Mouse (Mus musculus): ENCODE measurements around the gene Gpr132.

The Gpr132 gene

DNA sequence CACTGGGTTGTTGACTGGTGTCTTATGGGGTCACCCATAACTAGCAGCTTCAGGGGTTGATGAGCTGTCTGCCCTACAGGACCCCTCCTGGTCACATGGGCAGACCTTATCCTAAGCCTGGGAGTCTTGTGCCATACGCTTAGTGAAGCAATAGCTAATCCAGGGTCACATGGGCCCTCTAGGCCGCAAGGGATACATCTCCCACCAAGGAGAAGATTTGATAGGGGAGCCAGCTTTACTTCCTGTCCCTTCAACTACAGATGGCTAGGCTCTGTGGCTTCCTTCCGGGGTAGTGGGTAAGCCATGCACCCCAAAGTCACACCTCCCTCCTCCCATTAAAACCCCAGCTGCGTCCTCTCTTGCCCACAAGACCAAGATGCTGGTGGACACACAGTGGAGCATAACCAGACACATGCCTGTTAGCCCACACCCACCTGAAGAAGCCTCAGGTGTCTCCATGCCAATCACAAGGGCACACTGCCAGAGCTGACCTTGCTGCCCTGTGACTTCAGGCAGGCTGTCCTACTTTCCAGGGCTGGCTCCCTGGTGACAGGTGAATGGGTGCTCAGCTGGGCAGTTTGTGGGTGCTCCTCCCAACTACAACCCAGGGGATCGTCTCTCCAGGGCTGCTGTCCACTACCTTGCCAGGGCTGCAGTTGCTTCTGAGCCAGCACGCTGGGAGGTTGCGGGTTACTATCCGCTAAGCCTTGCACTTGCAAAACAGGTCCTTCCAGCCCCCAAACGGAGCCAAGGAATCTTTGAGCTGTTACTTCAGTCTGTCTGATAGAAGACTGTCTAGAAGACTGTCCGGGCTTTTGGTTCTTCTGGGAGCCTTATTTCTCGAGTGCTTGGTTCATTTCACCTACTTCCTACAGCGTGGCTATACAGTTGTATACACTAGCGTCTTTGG, at the start of gene Gpr132:
Gpr132 (minus strand) TSS at position 51 of the 910 bp plus-strand sequence.
- DNase-seq, result peak in 1 of 2 experiments; percentile 36

DNA sequence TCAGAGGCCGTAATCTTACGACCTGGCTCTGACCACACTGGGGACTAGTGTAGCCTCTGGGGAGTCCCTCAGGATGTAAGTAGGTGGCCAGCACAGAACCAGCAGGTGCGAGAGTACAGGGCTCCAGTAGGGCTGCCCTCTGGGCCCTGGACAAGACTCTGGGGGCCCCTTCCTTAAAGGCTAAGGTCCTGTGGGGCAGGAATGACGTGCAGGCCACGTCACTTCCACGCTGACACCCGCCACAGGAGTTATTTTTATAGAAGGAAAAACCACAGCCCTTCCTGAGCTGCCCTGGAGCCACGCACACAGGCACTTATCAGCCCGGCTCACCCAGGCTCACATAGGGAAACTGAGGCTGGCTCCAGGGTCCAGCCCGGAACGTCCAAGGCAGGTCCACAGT, 49.5 kb upstream of the Gpr132 start:
- DNase-seq, result peak in 1 of 2 experiments; percentile 35

DNA sequence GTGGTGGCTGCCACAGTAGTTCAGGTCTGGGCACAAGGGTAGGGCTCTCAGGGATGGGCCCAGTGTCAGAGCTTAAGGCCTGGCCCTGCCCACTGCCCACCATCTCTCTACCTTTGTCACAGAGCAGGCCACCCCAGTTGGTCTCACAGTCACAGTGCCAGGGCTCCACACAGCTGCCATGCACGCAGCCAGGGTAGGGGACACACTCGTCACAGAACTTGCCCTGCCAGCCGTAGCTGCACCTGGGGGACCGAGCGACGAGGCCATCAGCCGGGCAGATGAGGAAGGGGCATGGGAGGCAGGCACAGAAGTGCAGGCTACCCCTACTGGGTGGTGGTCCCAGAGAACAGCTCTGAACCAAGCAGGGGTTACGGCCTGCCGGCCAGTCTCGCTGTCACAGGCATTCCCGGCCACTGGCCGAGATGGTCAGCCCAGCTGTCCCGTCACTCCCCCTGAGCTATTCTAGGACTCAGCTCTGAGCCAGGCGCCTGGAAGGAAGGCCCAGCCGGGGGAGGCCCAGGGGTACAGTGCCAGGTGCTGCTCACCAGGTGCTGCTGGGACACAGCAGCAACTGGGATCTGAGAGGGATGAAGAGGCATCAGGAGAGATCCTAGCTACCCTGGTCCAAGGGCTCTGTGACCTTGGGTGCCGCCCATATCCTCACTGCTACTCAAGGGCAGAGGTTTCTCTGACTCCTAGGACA, 48.8 kb upstream of the Gpr132 start:
- no peak for DNase-seq

DNA sequence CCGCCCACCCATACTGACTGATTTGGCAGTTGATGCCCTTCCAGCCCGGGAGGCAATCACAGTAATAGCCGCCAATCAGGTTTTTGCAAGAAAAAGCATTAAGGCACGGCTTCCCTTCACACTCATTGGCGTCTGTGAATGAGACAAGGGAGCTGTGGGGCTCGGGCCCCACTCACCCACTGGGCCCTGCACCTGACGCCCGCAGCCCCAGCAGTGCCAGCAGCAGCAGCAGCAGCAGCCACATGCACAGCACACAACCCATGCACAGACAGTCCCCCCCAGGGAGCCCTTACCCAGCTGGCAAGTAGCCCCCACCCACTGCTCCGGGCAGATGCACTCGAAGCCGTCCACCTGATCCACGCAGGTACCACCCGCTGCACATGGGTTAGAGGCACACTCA, 47.6 kb upstream of the Gpr132 start:
- no peak for DNase-seq

DNA sequence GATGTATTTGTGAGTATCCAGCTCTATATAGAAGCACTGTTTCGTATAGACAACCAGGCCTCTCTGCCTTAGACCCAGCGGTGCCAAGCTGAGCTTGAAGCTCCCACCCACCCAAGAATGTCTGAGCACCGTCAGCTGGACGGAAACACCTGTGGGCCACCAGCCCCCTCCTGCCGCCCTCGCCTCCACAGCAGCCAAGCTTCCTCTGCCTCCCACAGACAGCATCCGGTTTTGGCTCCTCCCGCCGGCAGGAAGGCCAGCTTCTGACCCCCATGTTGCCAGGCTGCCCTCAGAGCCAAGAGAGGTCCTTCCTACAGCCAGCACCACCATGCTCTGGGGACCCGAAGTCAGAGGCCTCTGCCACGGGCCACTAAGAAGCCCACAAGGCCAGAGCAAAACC, 46.5 kb upstream of the Gpr132 start:
- no peak for DNase-seq

DNA sequence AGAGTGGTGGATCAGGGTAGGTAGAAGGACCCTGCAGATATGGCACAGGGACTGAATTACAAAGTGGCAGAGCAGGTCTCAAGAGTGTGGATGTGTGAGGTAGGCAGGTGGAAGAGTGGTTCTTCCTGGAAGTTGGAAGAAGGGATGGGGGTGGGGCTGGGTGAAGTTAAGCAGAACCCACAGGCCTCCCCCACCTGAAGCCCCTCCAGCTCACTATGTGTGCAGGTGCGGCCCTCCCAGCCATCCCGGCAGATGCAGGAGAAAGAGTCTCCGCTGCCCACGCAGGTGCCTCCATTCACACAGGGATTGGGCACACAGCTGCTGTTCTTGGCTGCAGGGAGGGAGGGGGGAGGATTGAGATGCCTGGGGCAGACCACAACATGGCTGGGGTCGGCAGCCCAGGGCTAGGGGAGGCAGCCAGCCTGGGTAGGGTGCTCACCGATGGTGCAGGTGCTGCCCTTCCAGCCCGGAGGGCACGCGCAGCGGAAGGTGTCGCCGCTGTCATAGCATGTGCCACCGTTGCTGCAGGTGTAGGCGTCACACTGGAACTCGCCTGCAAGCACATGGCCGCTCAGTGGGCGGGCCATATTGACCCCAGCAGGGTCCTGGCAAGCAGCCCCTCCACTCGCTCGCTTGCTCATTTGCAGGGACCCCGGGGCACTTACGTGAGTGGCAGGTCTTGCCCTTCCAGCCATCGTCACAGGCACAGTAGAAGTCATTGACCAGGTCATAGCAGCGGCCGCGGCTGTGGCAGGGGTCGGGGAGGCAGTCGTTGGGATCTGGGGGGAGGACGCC, 45.1 kb upstream of the Gpr132 start:
- no peak for DNase-seq

DNA sequence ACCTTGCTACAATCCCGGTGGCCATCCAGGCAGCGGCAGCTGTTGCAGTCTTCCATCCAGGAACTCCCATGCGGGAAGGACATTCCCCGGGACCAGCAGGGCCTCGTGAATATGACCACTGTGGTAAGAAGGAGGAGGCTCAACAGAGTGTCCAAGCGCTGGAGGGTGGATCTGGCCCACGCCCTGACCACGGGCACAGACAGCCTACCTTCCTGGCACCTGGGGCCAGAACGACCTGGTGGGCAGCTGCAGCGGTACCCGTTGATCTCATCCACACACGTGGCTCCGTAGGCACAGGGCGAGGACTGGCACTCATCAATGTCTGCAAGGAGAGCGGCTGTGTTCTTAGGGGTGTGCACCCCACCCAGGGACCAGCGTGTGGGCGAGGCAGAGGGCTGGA, 43.7 kb upstream of the Gpr132 start:
- no peak for DNase-seq

DNA sequence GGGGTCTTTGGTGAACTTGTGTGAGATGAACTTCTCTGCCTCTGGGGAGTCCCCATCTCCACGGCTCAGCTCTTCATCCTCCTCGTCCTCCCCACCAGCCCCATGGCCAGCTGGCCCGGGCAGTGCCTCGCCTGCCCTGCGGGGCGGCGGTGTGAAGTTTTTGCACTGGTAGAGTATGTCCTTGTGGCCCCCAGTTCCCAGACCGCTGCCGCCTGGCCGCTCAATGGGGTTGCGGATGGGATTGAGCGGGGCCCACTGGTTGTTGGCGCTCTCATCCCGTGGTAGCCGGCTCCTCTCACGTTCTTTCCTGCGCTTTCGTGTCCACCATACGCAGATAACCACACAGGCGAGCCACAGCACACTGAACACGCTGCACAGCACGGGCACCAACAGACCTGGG, 41.0 kb upstream of the Gpr132 start:
- DNase-seq, result no peak

DNA sequence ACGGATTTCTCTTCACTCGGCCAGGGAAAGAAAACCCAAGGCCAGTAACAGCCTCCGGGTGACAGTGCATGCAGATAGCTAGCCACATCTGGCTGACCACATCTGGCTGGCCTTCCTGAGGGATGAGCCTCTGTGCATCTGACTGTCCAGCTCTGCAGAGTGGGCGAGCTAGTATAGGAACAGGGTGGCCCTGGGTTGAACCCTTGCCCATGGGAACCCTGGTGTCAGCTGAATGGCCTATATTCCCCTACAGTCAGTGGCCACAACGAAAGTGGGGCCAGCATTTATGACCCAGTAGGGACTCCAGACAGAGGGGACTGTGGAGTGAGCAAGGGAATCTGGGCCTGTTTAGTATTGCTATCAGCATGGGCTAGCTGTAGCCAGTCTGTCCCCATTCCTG, 37.0 kb upstream of the Gpr132 start:
- no peak for DNase-seq

DNA sequence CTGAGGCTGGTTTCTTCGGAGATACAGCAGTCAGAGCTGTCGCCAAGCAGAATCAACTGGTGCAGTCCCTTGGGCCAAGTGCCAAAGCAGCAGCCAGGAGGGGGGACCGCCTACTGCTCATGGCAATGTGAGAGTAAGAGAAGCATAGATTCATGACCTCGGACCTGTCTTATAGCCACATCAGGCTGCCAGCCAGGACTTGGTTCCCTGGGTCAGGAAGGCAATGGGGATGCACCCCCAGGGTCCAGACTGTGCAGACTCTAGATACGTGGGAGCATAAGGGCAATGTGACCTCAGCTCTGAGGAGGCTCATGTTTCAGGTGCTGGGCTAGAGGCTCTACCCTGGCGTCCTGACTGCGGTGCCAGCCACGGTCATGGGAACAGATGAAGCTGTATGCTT, 35.9 kb upstream of the Gpr132 start:
- no peak for DNase-seq

DNA sequence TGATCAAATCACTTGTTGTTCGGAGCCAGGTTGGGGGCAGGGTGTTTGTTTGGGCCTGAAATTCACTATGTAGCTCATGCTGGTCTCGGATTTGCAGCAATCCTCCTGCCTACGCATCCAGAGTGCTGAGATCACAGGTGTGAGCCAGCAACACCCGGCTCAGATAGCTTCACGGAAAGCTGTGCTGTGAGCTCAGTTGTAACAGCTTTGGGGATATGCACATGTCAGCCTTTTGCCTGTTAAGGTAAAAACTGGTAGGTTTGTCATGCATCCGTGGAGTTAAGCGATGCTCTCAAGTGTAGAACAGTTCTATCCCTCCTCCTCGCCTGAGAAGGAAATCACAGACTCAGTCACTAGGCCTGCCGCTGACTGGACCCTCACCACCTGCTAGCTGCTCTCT, 32.6 kb upstream of the Gpr132 start:
- no peak for DNase-seq

DNA sequence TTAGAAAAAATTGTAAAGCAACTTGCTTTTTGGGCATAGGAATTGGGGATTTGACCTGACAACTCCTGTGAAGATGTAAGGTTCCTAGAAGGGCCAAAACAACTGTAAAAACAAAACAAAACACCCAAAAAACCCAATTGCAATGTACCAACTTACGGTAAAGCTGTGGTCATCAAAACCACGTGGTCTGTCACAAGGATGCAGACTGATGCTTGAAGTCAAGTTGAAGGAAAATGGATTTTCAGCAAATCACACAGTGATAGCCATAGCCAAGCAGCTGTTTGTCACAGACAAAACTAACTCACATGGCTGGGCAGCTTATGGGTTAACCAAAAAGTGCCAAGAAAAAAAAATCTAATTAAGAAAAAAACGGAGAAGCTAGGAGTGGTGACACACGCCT, 30.9 kb upstream of the Gpr132 start:
- no peak for DNase-seq

DNA sequence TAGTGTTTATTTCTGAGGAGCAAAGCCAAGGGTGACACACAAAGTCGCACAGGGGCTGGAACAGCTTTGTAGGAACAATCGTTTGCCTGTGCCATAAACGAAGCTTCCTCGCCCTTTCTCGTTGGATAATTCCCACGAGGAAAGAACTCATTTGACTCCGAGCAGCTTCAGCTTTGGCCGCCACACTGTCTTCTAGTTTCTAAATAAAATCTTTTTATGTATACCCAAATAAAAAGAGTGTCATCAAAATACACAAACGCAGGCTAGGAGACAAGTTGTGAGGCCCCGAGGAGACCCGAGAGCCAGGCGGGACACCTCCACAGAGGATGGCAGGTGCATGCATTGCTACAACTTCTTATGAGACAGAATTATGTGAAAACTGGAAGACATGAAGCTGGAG, 30.3 kb upstream of the Gpr132 start:
- DNase-seq, result no peak

DNA sequence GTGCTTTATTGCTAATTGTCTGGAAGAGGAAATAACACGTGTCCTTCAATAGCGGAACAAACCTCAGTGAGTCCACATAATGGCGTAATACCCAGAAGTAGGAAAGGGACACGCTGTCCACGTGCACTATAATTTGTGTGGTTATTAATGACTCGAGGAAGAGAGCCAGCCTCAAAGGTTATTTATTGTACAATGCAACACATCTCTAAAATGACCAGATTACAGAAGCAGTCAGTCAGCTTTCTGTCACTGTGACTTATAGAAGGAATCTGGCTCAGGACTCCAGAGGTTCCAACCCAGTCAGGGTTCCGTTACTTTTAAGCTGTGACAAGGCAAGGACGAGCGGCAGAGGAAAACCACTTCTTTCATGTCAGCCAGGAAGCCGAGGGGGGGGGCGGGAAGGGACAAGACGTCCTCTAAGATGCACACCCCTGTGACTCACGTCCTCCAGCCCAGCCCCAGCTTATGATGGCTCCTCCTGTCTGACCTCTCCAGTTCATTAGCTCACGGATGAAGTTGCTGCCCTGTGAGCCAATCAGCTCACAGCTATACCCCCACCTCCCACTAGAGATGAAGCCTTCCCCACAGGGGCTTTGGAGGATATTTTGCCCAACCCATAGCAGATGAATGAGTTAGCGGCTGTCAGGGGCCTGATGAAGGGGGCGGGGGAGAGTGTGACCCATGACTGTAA, 29.6 kb upstream of the Gpr132 start:
- DNase-seq, result peak; percentile 77 to 85

DNA sequence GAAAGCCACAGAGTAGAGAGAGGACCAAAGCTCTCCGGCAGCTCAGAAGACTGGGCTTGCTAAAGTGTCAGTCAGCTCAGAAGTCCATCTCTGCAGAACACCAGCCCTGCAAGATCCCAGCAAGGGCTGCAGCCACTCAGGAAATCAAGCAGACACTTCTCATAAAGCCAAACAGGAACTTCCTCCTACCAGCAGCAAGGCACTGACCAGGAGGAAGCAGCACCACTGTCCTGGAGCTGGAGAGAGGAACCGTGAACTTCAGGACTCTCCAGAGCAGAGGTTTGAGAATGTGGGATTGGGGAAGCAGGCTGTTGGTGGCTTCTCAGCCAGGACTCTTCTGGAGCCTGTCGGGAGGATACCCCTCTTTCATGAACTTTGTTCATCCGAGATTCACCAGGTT, 26.9 kb upstream of the Gpr132 start:
- peak in 1 of 2 experiments; percentile 52 for DNase-seq

DNA sequence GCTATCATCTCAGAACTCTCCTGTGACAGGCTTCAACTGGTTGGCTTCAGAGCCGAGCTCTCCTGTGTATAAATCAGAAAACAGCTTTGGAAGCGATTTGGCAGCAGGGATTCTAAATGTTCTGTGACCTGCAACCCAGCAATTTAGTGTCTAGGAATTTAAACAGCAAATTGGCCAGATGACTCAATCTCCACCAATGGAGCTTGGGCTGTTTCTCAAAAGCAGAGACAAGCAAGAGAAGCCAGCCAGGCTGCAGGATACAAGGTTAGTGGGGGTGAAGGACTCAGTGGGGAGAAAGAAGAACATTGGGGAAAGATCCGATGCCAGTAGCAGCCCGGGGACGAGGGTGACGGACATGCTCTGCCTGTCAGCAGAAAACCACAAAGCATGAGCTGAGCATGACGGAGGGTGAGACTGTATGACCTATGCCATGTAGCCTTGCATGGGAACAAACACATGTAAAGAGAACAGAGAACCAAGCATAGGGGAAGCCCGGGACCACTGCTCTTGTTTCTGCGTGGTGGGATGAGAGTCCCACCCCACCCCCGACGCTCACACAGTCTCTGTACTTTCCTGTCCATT, 26.4 kb upstream of the Gpr132 start:
- DNase-seq, result no peak

DNA sequence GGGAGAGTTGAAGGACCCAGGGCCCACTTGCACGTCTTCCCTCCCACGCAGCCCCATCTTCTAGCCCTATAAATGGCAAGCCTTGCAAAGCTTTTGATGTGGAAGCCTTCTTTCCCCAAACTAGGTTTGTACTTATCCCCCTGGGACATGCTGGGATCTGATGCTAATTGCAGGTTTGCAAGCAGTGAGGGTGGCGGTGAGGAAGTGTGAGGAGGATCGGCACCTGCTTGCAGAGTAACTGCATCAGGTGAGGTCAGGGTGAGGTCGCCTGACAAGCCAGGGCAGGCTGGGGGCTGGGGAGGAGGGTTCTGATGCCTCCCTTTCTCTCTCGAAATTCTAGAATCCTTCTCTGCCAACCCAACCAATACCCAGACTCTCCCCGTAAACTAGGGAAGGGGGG, 17.4 kb upstream of the Gpr132 start:
- DNase-seq, result no peak

DNA sequence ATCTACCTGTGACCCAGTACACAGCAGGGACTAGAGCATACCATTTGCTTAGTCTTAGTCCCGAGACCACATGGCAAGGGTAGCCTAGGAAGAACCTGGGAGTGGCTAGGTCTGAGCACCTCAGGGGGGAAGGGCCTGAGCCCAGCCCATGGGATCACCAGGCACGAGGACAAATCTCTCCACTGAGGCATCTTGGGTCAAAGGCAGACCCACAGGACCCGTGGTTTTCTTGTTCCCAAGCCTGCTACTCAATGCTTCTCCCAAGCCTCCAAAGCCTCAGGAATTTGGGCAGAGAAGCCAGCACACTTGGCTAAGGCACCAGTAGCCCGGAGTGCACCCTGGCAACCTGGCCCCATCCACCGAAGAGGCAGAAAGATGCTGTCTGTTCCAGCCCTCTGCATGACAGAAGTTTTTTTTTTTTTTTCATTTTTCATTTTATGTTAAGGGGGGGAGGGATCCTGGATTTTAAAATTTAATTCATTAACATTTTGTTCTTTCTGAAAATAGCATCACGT, 13.3 kb upstream of the Gpr132 start:
- DNase-seq, result no peak

DNA sequence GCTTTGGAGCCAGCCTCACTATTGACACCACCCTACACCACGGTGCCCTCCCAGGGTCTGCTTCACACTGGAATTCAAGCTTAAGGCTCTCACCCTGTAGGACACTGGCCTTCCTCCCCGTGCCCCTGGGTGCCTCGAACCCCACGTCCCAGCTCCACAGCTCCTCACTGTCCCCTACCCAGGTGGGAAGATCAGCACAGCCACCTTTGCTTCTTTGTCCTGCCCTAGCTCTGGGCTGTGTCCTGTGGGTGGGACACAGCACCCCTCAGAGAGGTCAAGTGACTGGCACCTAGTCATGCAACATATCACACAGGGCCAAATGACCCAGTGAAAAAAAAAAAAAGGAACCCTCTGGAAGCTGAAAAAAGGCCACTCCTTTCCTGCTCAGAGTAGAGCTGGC, 12.6 kb upstream of the Gpr132 start:
- no peak for DNase-seq

DNA sequence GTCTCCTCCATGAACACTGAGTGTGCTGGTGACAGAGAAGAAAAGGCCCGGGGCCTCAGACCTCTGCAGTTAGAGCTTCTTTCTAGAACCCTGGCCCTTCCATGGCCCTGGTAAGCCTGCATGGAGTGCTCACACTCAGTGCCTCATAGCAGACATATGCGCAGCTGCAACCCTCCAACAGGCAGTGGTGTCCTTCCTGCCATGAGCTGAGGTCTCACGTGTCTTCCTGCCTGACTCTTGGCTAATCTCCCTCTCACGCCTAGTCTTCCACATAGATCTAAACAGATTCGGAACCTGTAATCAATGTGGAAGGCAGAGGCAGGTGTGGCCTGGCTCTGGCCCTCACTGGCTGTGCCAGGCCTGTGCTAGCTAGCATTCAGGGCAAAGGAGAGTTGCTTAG, 11.7 kb upstream of the Gpr132 start:
- peak in 1 of 2 experiments; percentile 22 for DNase-seq

DNA sequence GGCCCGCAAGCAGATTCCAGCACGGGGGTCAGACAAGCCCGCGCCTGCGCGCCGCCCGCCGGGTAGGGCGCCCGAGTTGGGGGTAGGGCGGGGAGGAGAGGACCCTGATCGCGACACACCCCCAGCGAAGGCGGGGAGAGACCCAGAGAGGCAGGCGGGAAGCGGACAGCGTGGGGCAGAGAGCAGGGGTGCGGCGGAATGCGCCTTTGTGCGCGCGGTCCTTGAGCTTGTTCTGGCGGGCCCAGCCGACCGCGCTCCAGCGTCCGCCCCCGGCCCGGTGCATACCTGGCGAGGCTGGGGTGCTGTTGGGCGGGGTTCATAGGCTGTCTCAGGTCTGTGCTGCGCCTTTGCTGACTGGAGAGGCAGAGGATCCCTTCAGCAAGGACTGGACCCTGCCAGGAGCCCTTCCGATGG, 9.6 kb upstream of the Gpr132 start:
- peak in 1 of 2 experiments; percentile 60 for DNase-seq

DNA sequence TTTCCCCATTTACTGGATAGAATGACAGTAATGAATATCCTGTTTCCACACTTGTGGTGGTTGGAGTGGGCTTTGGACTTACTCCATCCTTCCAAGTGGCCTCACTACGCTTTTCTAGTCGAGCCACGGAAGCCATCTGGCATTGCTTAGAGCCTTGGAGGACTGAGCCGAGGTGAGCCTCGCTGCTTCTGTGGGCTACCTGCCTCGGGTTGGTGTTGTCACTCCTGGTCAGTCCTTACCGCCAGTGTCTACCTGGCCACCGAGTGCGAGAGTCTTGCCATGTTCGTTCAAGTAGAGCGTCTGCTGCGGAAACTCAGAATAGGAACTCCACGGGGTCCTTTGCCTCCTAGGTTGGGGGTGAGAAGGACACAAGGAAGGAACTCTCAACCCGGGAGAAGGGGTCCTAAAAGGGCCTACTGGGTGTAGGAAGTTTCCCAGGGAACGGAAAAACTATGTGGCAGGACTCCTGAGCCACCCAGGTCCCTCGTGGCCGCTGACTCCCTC, 9.1 kb upstream of the Gpr132 start:
- DNase-seq, result no peak
